Mouse (Mus musculus) adrenal gland, postnatal 10 days (tissue): ENCODE data around the gene Dtymk. TPM values are rescaled to one million over a fixed set of nuclear protein-coding genes. Genes with fewer than 3 reads are reported as not detected.

Source experiments
- DNase-seq: peaks from one replicate; pipeline ENCODE4 v3.0.0; 2021; ENCODE audit warnings: mixed read lengths
- total RNA-seq, 2 experiments: library from RNA; stranded (reverse); gene quantifications; 2 replicates each; pipeline ENCODE4 v1.2.3; 2021

The Dtymk gene
- total RNA-seq, 2 experiments from 2014 or later = 72.3 to 76.9 TPM

- DNase-seq = no peak
Measured at GRCm38 (mm10) chr1:93746179-93746578, 55.6 kb downstream of the Dtymk start.

GRCm38 (mm10) chr1:93742910-93743309, 58.8 kb downstream of the Dtymk start:
- no peak for DNase-seq

Other genes with a start within 250 kb of the Dtymk start
- gene Stk25, start 143.3 kb downstream of the Dtymk start, total RNA-seq = 100 to 1,000 TPM; 112 to 134 TPM
- 10 to 100 TPM; 17.4 to 21.0 TPM for gene Bok, start 116.3 kb downstream of the Dtymk start, total RNA-seq
- 10 to 100 TPM; 62.2 to 75.5 TPM for gene Atg4b, start 50.4 kb downstream of the Dtymk start, total RNA-seq
- gene Thap4, start 47.1 kb downstream of the Dtymk start, total RNA-seq = 10 to 100 TPM; 46.0 to 51.7 TPM
- gene Ing5, start 2.0 kb upstream of the Dtymk start, total RNA-seq = 10 to 100 TPM; 15.2 to 17.9 TPM
- gene D2hgdh, start 23.0 kb upstream of the Dtymk start, total RNA-seq = 10 to 100 TPM; 33.5 to 48.8 TPM
- under 1 TPM; 0.21 to 0.36 TPM for gene Gal3st2, start 59.4 kb upstream of the Dtymk start, total RNA-seq
- under 1 TPM; 0.15 to 0.33 TPM for gene Gal3st2b, start 116.4 kb upstream of the Dtymk start, total RNA-seq
- under 1 TPM; 0.12 to 0.15 TPM for gene Gal3st2c, start 188.6 kb upstream of the Dtymk start, total RNA-seq
- gene Neu4, start 218.5 kb upstream of the Dtymk start, total RNA-seq = not detected